Mouse (Mus musculus) erythroid progenitor cell, adult 5-6 weeks (primary cell): Measurements from ENCODE around the gene Rpl36. TPM values are rescaled to one million over a fixed set of nuclear protein-coding genes. Genes with fewer than 3 reads are reported as not detected.
A peak's percentile ranks its signal among the peaks of the same experiment; 100 is the strongest.
"Not testable (repeated sequence)": the region's sequence is repeated elsewhere in the genome, so short reads cannot be mapped to it uniquely, and the experiment has no call there.

Experiments
- ATAC-seq: replicated peaks from 2 replicates; pipeline ENCODE4 v1.8.0; 2016; ENCODE audit warnings: moderate number of reproducible peaks, mild to moderate bottlenecking, moderate TSS enrichment, inconsistent platforms; ENCODE audit not compliant: poor library complexity, low FRiP score, severe bottlenecking
- total RNA-seq, 2 experiments: library from RNA; stranded (forward) in 1 of 2; stranded (reverse) in 1 of 2; fragments of 150-400 nt in 1 of 2; fragments of 186-747, 209-891 nt in 1 of 2; gene quantifications; 2 replicates each; pipeline versions ENCODE4 v1.2.3 to v1.2.4; 2015 to 2017; ENCODE audit warnings: low replicate concordance in 2 of 2

Gene Rpl36
- total RNA-seq, 2 experiments from 2014 or later: 203 to 298 TPM

DNA sequence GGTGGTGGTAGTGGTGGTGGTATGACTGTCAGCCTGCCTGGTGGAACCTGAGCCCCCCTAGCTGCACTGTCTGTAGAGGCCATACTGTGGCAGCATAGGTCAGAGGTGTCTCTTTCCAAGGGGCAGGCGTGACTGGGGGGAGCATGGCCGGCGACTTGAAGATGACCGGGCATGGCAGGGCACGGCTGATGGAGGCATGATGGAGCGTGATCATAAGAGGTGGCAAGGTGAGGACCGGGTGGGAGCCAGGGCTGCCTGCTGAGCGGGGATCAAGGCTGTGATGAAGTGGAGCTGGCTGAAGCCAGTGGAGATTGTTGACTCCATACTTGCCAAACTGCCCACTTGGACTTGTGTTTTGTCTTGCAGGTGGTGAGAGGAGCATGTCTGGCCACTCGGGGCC lies 7.8 kb upstream of the Rpl36 start:
- no peak for ATAC-seq

GRCm38 (mm10) chr17:56607521-56608062 lies 5.6 kb upstream of the Rpl36 start:
- ATAC-seq: no peak

DNA sequence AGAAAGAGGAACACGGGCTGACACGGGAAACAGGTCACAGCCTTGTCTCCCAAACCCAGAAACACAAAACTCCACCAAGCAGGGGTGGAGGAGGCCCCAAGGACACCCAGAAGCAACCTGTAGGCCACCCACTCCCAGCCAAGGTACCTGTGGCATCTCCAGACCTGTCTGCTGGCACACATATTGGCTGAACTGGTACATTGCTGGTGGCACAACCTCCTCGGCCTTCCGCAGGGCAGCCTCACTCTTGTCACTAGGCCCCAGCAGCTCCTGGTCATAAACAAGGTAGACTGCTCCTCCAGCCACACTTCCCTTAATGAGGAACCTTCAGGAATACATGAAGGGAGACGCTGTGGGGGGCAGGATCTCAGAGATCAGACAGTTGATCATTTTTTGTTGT lies 4.5 kb upstream of the Rpl36 start:
- ATAC-seq: no peak

DNA sequence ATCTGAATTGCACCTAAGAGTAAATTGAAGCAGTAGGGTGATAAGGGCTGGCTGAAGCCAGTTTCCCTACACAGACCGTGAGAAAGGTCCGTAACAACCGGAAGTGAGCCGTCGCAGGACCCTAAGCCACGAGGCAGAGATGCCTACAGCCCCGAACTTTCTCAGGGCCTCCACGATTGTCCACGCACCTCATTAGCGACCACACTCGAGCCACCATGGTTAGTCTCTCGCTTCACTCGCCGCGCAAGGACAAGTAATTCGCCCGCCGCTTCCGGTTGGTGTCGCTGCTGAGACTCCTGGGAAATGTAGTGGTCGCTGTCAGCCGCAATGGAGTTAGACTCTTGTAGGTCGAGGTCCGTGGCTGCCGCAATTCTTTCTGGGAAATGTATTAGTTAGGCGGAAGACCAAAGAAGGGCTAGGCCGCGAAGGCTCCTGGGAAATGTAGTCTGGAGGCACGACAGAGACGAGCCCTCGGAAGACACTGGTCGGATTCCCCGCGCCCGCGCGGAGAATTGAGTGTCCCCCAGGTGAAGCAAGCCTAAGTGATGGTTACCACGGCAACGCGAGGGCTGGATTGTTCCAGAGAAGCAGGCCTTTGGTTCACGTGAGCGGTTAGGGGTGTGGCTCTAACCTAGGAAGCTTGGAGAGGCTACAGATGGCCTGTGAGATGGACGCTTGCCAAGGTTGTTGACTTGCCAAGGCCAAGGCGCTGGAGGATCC lies 3.6 kb upstream of the Rpl36 start, which contains the start of gene 2410015M20Rik:
Gene 2410015M20Rik (minus strand): TSS at position 320 of the 720 bp plus-strand sequence.
- peak; percentile 84 for ATAC-seq

GRCm38 (mm10) chr17:56611323-56611722 lies 1.9 kb upstream of the Rpl36 start:
- ATAC-seq: no peak

DNA sequence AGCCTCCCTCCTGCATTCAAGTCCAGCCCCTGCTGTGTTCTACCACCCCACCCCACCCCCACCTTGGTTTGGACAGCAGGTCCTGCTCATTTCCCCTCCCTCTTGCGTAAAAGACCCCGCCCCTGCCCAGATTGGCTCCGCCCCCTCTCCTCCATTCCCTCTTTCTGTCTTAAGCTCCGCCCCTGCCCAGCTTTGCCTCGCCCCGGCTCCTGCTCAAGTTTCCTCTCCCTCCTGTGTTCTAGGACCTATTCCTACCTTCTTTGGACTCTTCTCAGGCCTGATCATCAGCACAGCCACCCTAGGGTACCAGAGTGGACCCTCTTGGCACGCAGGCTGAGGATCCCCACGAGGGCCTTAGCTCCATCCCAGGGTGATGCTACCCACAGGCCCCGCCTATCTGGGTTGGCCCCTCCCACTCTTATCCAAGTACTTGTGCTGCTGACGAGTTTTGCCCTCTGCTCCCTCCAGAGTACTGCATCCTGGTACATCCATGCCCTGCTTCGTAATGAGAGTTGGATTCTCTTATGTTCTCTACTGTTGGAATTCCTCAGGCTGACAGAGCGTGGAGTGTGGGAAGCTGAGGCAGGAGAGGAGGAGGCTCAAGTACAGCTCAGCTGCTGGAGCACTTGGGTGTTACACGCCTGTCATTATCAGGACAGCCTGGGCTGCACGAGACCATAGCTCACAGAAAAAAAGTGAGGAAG lies 1.2 kb upstream of the Rpl36 start:
- ATAC-seq: no peak

DNA sequence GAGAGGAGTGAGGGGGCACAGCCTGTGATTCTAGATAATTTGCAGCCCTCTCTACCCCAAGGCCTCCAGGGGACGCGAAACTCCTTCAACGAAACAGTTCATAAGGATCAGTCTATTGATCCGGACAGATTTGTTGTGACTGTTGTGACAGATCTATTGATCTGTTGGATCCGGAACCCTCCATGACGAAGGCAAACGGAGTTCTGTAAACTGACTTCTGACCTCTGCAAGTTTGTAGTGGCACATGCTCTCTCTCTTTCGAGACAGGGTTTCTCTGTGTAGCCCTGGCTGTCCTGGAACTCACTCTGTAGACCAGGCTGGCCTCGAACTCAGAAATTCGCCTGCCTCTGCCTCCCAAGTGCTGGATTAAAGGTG lies 664 bp upstream of the Rpl36 start:
- ATAC-seq: not testable (repeated sequence)

DNA sequence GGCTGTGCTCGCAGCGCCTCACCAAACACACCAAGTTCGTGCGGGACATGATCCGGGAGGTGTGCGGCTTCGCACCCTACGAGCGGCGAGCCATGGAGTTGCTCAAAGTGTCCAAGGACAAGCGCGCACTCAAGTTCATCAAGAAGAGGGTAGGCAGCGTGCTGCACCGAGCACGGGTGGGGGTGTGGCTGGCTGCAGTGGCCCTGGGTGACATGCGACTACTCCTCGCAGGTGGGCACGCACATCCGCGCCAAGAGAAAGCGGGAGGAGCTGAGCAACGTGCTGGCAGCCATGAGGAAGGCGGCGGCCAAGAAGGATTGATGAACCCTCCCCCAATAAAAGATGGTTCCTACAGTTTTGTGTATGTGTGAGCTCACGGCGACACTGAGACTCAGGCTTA lies 677 bp downstream of the Rpl36 start:
- not testable (repeated sequence) for ATAC-seq

GRCm38 (mm10) chr17:56614391-56615135 lies 1.3 kb downstream of the Rpl36 start:
- ATAC-seq: no peak

DNA sequence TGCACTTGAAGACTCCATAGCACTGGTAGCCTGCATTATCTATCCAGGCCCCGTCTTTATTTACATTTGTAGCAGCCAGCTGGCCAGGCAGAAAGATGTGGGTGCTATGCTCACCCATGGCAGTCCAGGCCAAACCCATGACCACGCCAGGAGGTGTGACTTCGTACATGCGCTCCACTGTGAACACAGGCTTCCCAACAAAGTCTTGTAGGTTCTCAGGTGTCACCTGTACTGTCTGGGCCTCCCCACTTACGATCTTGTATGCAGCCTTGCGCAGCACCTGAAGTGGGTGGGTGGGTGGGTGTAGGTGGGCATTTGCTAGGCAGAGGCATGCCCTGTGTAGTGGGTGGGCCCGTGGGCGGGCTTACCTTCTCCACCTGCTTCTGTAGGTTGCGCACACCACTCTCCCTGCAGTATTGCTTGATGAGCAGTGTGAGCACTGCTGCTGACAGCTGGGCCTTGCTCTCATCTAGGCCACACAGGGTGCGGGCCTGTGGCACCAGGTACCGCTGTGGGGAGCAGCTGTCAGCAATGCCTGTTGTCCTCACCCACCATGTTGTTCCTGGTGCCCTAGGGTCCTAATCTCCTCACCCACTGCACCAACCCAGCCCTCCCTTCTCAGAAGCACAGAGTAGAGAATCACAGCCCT lies 2.0 kb downstream of the Rpl36 start:
- no peak for ATAC-seq

DNA sequence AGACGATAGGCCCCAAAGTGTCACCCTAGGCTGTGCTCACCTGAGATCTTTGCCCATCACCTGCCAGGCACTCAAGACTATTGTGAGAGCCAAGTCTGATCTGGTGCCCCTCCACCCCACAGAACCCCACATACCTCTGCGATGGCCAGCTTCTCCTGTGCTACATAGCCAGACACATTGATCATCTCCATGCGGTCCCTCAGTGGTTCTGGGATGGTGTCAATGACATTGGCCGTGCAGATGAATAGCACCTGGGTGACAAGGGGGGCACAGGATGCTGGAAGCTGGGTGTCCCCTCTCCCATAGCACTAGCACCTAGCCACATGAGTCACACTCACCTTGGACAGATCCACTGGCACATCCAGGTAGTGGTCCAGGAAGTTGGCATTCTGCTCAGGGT lies 2.6 kb downstream of the Rpl36 start:
- no peak for ATAC-seq

GRCm38 (mm10) chr17:56616725-56617124 lies 3.5 kb downstream of the Rpl36 start:
- no peak for ATAC-seq

- no peak for ATAC-seq
These were observed 4.4 kb downstream of the Rpl36 start for GRCm38 (mm10) chr17:56617628-56618027.

DNA sequence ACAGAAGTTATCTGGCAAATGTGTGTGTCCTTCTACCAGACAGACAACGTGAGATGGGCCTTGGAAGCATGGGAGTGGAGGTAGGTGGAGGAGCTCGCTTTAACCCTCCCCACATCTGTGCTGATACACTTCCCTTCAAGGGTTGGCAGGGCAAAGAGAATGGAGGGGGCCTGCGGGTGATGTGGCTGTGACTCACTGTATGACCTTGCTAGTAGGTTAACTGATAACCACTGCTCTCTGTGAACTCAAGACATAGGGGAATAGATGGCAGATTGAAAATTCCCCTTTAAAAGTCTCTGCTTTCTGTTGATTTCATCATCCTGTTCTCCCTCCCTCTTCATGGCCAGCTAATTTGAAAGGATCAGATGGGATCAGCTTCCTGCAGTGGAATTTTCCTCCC lies 12.3 kb downstream of the Rpl36 start:
- ATAC-seq: no peak

DNA sequence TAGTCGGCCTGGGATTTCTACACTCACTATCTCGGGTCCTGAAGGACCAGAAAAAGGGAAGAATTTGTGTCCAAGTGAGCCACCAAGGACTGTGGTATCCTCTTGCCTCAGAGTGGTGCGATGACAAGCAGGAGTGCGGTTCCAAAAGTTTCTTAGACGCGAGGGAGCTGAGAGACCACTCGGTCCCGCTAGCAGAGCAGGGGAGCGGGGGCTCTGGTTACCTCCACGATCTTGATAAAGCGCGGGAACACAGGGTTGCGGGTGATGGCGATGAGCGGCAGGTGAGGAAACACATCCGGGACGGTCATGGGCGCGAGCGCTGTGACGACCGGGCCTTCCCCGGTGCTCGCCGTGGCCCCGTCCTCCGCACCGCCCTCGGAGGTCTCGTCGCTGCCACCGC lies 13.0 kb downstream of the Rpl36 start:
- ATAC-seq: 0 out of 2 replicates have a peak, but pooled peaks have one; percentile 21

DNA sequence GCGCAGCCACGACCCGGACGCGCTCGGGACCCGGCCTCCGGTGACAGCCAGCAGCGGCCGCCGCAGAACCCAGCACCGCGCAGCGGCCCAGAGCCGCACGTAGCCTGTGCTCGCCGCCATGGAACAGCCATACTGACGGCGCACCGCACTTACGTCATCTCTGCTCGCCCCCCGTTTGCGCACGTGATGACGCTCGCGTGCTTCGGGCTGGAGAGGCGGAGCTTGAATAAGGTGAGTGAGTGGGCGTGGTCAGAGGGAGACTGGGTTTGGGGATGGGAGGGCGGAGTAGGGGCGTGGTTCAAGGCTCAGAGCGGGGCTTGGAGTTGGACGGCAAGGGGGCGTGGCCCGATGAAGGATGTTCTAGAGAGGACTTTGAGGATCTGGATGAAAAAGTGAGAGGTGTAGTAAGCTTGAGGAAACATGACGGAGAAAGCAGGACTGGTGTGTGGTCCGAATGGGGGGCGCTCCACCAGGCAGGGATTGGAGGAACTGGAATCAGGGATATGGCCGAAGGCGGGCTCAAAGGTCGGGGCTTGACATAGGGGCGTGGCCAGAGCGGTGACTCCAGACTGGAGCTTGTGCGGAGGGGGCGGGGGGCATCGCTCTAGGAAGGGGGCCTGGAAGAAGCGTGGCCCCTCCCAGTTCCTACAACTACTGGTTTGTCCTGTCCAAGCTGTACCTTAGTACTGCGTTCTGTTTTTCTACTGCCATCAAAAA lies 13.7 kb downstream of the Rpl36 start, which contains the start of gene Lonp1:
Gene Lonp1 (minus strand): TSS at position 134 of the 717 bp plus-strand sequence.
- ATAC-seq: peak; percentile 92

- no peak for ATAC-seq
These were observed 14.5 kb downstream of the Rpl36 start, which contains the start of gene Catsperd for GRCm38 (mm10) chr17:56627530-56628277. Gene Catsperd (plus strand): TSS chr17:56628143.
